Mouse (Mus musculus) cortical plate, adult 2 months (tissue): ENCODE measurements around the gene Coq10a.

Experiments used
- CTCF ChIP-seq: fragments of 200-500 bp; IDR thresholded peaks from 2 replicates; pipeline ENCODE4 v1.5.1; 2011; ENCODE audit warnings: mild to moderate bottlenecking, control low read depth, low read length; ENCODE audit not compliant: insufficient read depth; ENCODE audit errors: extremely low read depth
- POLR2A ChIP-seq: fragments of 200-500 bp; IDR thresholded peaks from 2 replicates; pipeline ENCODE4 v1.6.1; 2011; ENCODE audit warnings: mild to moderate bottlenecking, low read length, control low read depth; ENCODE audit not compliant: insufficient read depth; ENCODE audit errors: extremely low read depth

- TF ChIP-seq CTCF (no peak), POLR2A (no peak)
Measured at GRCm38 (mm10) chr10:128323516-128323915, 45.3 kb downstream of the Coq10a start.
